Mouse (Mus musculus): ENCODE results near the gene Stk32b. TPM values are rescaled to one million over a fixed set of nuclear protein-coding genes. Genes with fewer than 3 reads are reported as not detected.
A peak's percentile ranks its signal among the peaks of the same experiment; 100 is the strongest.

Stk32b gene
- under 1 TPM; 0.64 to 0.66 TPM for total RNA-seq (2021)
- long read RNA-seq, experiment 1 = 0 reads
- long read RNA-seq, experiment 2 = 0 reads

DNA sequence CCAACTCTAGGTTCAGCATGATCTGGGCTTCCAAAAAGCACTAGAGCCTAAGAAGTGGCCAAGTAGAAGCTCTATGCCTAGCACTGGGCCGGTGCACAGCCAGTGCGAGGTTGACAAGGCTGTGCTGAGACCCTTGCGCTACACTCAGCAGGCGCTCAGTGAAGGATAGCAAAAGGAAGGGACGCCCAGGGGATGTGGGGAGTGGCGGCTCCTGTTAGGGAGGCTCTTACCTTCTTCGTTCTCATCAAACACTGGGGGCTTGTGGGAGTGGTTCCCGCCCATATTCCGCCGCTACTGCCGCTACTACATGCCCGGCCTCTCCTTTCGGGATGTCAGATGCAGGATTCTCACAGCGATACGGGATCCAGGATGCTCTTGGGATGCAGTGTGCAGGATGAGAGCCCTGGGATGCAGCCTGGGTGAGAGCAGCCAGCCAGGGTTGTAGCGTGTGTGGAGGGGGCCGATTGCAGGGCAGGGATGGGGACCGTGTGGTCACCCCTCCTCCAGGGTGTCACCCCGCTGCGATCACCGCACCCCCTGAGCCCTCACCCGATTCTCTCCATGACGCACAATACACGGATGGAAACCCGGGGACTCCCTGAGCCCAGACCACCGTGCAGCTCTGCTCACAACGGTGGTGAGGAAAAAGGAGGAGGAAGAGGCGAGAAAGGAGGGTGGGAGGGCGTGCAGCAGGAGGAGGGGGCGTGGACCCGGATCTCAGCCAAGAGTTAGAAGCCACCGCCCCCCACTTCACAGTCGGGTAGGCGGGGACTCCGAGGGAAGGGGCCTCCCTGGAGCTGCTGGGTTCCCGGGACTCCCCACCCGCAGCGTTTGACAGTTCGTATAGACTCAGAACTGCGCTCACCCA is at the start of gene Stk32b:
Gene Stk32b (minus strand): TSS at position 667 of the 868 bp plus-strand sequence.
- DNase-seq (ENCODE audit: low spot score in 2 of 2) = no peak

DNA sequence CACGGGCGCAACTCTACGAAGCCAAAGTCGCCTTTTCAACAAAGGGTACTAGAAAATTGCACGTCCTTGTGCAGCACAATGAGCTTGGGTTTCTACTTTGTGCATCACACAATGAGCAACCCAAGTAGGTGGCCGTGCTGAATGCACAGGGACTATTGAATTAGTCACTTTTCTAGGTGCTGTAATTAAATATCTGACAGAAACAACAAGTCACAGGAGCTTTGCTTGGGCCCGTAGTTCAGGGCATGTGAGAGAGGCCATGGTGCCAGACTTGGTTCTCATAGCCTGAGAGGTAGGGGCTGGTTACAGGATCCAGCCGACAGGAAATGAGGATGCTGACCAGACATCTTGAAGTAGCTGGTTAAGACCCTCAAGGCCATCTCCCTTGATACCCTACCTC is 48.9 kb upstream of the Stk32b start:
- no peak for DNase-seq (ENCODE audit: low spot score in 2 of 2)

DNA sequence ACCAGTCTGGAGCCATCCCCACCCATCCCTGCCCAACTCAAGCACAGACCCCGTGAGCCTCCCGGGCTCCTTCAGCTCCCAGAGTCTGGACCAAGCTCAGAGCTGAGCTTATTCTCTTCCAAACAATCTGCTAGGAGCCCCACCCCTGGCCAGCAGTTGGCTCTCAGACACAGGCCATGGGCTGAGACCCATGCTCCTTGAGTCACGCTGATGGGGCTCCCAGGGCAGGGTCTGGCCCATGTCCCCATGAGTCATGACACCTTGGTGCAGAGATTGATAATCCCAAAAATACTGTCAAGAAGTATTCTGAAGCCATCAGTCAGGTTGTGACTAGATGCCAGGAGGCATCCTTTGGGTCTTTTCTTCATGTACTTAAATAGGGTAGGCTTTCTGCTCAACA is 45.1 kb upstream of the Stk32b start:
- DNase-seq (ENCODE audit: low spot score in 2 of 2) = no peak

DNA sequence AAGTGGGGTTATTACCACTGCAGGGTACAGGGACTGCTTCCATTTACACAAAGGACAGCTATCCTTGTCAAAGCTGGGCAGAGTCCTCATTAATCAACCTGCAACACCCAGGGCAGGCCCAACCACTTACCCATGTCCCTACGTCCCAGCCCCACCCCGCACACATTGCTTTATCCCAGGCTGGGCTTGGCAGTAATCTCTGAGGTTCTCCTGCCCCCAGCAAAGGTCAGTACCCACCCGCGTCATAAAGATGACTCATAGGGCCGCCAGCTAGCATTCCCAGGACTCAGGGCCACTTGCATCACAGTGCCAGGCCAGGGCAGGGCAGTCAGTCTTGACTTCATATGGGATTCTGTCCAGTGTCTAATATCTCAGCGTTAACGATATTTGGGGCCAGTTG is 36.4 kb upstream of the Stk32b start:
- DNase-seq (ENCODE audit: low spot score in 2 of 2) = peak; percentile 57 to 67

DNA sequence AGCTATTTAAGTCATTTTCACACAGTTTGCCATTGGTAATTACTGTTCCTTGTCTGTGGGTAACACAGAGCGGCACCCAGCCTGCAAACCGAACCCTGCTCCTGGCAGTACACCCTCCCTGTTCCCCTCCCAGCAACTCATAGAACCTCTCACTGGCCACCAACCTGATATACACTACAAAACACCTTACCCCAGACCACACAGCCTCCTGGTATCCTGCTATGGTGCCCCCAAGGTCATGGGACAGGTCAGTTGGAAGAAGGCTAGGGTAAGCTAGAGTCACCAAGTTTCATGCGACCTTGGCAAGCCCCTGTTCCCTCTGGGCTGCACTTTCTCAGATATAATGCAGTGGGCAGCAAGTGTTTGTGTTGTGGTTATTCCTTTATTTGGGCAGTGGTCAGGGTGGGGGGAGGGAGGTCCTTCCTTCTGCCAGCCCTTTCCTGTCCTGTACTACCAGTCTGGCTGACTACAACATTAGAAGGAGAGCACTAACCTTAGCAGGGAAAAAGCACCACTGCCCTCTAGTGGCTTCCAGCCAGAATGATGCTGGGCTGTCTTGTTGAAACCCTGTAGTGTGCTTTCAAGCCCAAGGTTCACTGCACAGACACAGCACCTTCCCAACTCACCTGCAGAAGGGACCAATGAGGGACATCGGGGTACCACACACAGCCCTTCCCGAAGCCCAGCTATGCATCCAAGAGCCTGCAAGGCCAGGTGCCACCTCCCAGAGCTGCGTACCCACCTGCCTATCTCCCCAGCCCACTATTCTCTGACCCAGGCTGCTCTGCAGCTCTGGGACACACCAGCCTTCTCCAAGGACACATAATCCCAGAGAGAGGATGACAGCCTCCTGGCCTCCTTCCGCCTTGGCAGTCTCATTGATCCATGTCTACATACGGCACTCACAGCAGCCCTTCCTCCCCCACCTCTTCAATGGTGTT is 35.3 kb upstream of the Stk32b start:
- peak; percentile 55 to 64 for DNase-seq (ENCODE audit: low spot score in 2 of 2)

DNA sequence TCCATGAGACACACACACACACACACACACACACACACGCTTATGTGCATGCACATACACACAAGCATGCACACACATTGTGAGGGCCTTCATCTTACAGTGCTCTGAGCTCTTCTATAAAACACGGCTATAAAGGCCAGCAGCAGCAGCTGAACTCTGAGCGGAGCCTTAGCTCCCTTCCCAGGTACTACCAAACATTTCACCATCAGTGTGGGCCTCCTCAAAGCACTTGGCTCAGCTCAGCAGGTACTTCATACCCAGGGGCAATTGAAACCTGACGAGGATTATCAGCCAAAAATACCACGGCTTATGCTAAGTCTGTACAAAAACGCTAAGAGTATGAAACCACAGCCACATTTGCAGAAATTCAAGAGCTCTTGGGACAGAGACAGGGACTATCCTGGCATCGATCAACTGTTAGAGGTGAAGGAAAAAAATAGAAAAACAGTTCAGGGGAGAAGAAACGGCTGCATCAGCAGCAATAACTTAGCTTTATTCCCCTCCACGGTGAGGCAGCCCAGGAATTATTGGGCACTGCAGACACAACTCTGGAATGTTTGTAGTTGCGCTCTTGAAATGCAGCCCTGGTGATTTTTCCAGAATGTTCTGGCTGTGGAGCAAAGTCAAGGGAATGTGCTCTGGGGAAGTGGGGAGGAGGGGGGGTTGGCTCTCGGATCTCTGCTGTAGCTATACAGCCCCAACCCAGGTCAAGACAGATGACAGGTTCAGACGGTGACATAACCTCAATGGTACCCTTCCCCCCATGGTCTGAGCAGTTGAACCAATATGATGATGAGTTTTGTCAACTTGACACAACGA is 27.1 kb upstream of the Stk32b start:
- DNase-seq (ENCODE audit: low spot score in 2 of 2) = no peak

DNA sequence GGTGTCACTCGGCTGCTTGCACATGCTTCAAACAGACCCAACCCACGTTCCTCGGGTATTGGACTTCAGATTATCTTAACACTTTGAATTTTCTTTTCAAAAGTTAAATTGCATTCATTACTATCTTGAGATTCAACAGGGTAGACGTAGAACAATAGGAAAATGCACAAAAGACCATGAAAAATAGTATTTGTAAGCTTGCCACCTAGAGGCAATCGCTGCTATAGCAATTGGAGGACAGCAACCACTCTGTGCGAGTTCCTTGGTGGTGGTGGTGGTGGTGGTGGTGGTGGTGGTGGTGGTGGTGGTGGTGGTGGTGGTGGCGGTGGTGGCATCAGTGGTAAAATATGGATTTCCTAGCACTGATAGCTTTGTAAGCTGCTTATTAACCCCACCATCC is 19.2 kb upstream of the Stk32b start:
- DNase-seq (ENCODE audit: low spot score in 2 of 2) = no peak

DNA sequence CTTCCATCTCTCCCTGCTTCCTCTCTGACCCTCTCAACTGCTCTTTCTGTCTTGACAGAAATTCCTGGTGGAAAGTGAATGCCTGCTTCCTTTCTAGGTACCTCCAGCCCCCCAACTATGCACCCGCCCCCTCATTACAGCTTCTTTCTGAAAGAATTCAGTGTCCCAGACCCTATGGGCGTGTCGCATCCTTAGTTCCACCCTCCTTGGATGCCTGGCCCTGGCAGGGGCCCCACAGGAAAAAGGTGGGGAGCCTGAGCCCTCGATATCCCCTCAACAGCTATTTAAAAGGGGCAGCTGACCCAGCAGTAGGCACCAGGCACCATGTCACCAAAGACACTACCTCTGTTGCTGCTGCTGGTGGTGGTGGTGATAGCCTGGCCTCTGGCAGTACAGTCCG is 18.3 kb upstream of the Stk32b start, which contains the start of gene Cytl1:
Gene Cytl1 (plus strand): TSS at position 296 of the 400 bp plus-strand sequence.
- DNase-seq (ENCODE audit: low spot score in 2 of 2) = no peak

DNA sequence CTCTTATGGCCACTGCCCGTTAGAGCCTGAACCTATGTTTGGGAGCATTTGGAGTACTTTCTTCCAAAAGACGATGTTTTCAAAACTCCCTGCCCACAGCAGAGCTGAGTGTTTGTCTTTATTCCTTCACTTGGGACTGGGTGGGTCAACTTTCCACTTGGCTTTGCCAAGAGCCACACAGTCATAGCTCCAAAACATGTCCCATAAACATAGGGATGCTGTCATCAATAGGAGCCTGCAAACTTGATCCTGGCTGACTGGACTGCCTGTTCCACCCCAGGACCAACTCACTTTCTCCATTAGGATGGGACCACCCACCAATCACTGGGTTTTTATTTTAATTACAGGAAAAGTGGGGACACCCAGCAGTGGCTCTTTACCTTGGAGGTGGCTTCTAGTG is 13.8 kb upstream of the Stk32b start:
- no peak for DNase-seq (ENCODE audit: low spot score in 2 of 2)

DNA sequence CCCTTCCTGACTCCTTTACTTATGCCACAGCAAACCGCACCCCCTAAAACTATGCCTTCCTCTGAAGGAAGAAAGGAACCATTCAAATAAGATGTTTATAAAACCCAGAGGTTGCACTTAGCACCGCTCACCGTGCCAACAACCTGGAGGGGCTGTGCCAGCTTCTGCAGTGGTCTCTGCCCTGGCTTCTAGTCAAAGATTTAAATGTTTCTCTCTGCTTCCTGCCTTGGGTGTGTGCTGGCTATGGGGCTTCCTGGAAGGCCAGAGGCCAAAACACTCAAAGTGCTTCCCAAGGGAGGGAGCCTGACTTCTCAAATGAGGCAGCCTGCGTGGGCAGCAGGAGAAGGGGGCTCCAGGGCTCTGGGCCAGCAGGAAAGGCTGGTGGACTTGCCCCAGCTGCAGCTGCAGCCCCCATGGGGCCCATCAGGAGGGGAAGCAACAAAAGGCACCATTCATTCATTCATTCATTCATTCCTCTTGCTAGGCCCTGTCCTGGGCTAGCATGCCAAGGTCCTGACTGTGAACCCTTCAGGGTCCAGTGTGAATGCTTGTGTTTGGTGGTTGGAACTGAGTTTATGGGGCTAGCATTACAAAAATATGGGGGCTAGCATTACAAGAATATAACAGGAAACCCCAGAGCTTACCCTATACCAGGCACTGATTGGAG is 8.4 kb upstream of the Stk32b start:
- DNase-seq (ENCODE audit: low spot score in 2 of 2) = no peak

DNA sequence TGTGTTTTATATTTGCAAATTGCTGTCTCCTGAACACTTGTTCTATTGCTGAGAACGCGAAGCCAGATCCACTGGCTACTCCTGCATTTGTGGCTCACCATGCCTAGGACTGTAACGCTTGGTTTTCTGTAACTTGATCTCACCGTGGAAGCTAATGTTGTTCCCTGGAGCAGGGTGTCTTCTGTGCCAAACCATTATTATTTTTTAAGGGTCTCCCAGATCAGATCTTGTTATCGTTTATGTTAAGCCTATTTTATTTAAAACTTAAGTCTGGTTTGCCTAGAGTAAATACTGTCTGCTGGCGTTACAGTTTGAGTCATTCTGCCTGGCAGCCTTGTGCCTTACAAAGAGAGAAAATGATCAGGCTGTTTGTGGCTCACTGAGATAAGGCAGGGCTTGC is 3.7 kb upstream of the Stk32b start:
- no peak for DNase-seq (ENCODE audit: low spot score in 2 of 2)

DNA sequence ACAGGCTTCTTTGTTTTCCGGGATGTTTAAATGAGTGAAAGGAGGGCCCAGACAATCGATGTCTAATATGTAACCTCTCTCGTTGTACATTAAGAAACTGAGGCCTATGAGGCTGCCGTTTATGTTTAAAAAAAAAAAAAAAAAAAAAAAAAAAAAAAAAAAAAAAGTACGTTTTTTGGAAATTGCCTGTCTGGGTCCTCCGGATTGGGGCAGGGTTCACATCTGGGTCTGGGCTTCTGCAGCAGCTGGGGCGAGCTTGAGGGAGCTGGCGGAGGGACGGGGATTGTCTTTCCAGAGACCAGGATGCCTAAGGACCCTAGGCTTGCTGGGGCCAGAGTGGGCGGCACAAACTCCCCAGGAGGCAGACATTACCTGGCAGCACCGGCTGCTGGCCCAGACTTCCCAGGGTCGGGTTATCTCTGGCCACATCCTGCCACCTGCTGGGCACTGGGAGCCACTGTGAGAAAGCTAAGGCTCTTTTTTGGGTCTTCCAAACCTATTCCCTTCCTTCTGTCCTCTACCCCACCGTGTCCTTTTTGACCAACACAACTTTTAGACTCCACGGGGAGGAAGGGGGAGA is 503 bp upstream of the Stk32b start:
- peak; percentile 17 to 35 for DNase-seq (ENCODE audit: low spot score in 2 of 2)

DNA sequence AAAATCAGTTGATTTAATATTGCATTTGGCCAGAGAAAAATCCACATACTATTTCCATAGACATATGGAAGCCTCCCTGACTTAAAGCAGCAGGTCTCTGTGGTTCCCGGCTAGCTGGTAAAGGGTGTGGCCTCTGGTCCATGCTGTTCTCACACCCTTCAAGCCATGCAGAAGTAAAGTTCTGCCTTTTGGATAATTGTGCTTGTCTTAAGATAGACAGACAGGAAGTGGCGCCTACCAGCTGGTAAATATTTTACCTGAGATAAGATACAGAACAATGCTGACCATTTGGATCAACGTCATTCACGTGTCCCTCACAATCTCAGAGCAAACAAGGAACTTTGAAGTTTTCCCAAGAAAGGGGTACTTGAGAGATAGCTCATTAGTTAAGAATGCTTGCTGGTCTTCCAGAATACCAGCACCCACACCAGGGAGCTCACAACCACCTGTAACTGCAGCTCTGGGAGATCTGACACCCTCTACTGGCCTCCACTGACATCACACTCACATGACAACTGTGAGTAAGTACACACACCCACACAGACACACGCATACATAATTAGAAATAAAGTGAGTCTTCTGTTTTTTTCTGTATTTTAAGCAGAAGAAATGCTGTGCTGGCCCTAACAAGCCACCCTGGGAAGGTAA is 7.6 kb downstream of the Stk32b start:
- DNase-seq (ENCODE audit: low spot score in 2 of 2) = no peak

DNA sequence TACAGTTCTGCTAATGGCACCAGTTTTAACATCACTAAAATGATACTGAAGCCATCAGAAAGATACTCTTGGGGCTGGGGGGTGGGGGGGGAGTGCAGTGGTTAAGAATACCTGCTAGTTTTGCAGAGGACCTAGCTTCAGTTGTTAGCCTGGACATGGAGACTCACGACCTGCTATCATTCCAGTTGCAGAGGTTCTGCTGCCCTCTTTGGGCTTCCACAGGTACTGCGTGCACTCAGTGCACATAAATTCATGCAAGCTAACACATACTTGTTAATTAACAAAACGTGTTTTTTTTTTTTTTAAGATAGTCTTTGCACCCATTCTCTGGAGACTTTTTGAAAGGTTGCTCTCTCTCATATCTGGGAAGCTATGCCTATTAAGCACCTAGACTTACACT is 8.8 kb downstream of the Stk32b start:
- no peak for DNase-seq (ENCODE audit: low spot score in 2 of 2)

DNA sequence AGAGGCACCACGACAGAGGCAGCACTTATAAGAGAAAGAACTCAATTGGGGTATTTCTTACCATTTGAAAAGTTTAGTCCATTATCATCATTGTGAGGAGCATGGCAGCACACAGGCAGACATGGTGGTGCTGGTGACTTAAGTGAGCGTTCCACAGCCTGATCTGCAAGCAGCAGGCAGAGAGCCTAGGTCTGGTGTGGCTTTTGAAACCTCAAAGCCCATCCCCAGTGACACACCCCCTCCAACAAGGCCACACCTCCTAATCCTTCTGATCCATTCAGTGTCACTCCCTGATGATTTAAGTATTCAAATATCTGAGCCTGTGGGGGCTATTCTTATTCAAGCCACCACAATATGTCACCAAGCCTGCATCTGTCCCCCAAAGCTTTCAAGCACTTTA is 12.0 kb downstream of the Stk32b start:
- DNase-seq (ENCODE audit: low spot score in 2 of 2) = no peak

DNA sequence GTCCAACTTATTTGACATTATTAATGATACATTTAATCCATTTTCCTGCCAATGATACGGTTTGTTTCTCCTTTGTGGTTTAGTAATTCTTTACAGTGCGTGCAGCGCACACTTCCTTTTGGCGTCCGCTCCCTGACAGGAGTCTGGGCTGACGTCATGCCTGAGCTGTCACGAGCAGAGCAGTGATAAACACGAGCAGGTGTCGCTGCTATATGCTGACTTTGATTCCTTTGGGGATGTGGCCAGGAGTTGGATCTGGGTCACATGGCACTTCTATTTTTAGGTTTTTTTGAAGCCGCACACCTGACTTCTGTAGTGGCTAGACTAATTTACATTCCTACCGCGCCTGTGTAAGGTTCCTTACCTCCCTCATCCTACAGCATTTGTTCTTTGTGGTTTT is 17.2 kb downstream of the Stk32b start:
- no peak for DNase-seq (ENCODE audit: low spot score in 2 of 2)

DNA sequence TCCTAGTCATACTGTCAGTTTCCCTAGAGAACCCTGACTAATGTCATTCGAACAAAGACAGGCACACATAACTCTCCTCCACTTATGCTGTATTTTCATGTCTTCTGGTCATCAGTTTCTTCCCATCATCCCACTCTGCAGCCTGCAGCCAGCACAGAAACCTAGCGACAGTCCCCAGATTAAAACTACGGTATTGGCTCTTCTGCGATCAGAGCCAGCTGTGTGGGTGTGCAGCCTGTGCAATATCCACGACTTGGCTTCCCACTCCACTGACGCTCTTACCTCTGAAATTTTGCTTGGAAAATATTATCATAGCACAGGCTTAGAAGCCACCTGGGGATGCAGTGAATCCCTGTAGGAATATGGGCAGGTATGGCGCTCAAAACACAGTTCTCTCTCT is 19.7 kb downstream of the Stk32b start:
- DNase-seq (ENCODE audit: low spot score in 2 of 2) = no peak

DNA sequence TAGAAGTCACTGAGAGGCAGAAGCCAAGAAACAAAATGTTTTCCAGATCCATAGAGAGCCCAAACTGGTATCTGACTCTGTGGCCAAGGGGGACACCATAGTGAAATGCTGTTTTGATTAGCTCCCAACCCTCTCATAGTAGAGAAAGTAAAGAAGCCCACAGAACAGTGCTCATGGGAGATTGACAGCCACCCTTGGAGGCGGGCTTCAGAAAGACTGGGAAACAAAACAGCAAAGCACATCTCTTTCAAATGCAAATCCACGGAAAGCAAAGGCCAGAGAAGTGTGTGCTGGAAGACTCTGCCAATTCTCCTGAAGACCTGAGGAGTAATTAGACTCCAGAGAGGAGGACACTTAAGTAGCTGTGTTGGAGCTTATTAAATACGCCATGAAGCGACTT is 21.2 kb downstream of the Stk32b start:
- no peak for DNase-seq (ENCODE audit: low spot score in 2 of 2)

DNA sequence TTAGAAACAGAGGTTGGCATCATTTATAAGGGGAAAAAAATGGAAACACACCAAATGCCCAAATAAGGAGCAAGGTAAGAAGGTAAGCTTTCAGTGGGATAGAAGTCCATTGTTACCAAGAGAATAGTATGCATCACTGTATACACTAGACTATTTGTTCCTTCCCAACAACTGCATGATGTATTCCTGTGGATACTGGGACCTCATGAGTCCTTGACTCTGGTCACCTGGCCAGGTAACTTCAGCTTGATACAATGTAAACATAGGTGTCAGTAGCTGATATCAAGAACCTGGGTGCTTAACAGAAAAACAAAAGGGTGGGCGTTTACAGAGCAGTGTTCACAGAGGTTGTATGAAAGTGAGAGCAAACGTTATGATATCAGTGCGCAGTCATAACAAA is 24.2 kb downstream of the Stk32b start:
- DNase-seq (ENCODE audit: low spot score in 2 of 2) = no peak

DNA sequence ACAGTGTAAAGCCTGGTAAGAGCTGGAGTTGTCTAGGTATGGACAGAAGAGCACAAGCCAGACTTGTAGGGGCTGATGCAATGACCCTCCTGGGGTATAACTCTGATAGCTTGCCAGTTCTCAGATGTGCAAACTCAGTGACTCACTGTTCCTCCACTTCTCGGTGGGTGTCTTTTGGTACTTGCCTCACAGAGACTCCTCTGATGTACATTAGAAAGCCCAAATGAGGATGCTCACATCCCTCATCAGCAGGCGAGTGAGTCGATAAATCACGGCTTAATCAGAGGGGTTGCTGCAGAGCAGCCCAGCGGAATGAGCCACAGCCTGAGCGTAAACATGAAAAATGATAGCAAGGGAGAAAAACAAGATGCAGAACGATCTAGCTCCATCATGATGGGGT is 46.2 kb downstream of the Stk32b start:
- DNase-seq (ENCODE audit: low spot score in 2 of 2) = no peak

Data from adrenal gland, adult 18-20 months (tissue).